Comparison of ENCODE assay signal across 12 mouse cellular contexts in the genomic region with DNA sequence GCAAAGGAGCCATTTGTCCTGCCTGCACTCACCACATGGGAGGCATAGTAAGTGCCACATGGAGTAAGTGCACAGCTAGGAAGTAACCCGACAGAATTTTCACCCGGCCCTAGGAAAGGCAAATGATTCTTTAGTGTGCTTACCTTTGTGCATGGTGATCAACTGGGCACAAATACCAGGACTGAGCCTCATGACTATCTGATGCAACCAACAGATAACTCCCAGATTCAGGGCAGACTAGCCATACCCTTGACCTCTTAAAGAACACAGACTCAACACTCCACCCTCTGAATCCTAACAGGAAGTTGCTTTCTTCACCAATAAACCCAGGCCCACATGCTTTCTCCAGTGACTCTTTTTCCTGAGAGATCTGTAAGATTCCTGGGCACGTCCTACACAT. TPM values are rescaled to one million over a fixed set of nuclear protein-coding genes. Genes with fewer than 3 reads are reported as not detected.
A peak's percentile ranks its signal among the peaks of the same experiment; 100 is the strongest.
DNase-seq lines count a peak whose midpoint lies in the region; ATAC-seq lines count a peak whose summit lies in the region.
"Had no signal": no experiment of that assay in that cellular context is flagged by ENCODE, and none has a peak within 500 bp of the region (broad histone marks: within the 10 kb centered on the region; RNA-seq: fewer than 3 reads in every experiment).

No protein-coding gene starts in this region.

- no peak for ATAC-seq in hindbrain, embryonic 12.5 days (ENCODE audit: low FRiP score)
- ATAC-seq in CD4-positive, CD25-positive, alpha-beta regulatory T cell, adult 4 months: peak; percentile 24
- no peak for ATAC-seq in midbrain, embryonic 15.5 days (replicated peaks)
- ATAC-seq in heart, embryonic 11.5 days (replicated peaks; ENCODE audit: insufficient number of reproducible peaks, low FRiP score, low TSS enrichment): no peak

- no peak overlapping the region for H3K9ac ChIP-seq in hindbrain, embryonic 12.5 days
- H3K9ac ChIP-seq in midbrain, embryonic 15.5 days: peak overlapping the region; percentile 1; the same call in 1 of the 2 replicates
- H3K9ac ChIP-seq in heart, embryonic 11.5 days (ENCODE audit: low read depth, low read length): no peak overlapping the region

- H3K9me3 ChIP-seq in hindbrain, embryonic 10.5 days: no peaks in the 10 kb centered on the region
- H3K9me3 ChIP-seq in hindbrain, embryonic 12.5 days (replicated peaks): 0 out of 2 replicates have a peak, but pooled peaks cover 1% of the 10 kb centered on the region
- H3K9me3 ChIP-seq in midbrain, embryonic 15.5 days: no peaks in the 10 kb centered on the region
- H3K9me3 ChIP-seq in heart, embryonic 11.5 days (replicated peaks; ENCODE audit: control insufficient read depth, low read length): no peaks in the 10 kb centered on the region

- 74% methylated on average over 3 of the region's 3 CpGs for WGBS in hindbrain, embryonic 10.5 days
- 68% methylated on average over 3 of the region's 3 CpGs for WGBS in hindbrain, embryonic 12.5 days
- 70% methylated on average over 3 of the region's 3 CpGs for WGBS in midbrain, embryonic 15.5 days
- WGBS in heart, embryonic 11.5 days (ENCODE audit: insufficient replicate concordance): 48% methylated on average over 3 of the region's 3 CpGs

- no peak overlapping the region for H3K4me2 ChIP-seq in hindbrain, embryonic 12.5 days (replicated peaks)
- no peak overlapping the region for H3K4me2 ChIP-seq in midbrain, embryonic 15.5 days
- no peak overlapping the region for H3K4me2 ChIP-seq in heart, embryonic 11.5 days

- peak overlapping the region; percentile 29; the same call in 1 of the 2 replicates for H3K27ac ChIP-seq in hindbrain, embryonic 10.5 days
- no peak overlapping the region for H3K27ac ChIP-seq in hindbrain, embryonic 12.5 days
- H3K27ac ChIP-seq in midbrain, embryonic 15.5 days: peak overlapping the region; percentile 42; the same call in 1 of the 2 replicates
- H3K27ac ChIP-seq in heart, embryonic 11.5 days (ENCODE audit: low read depth, low read length): no peak overlapping the region

- peaks cover 10% of the 10 kb centered on the region for H3K36me3 ChIP-seq in hindbrain, embryonic 10.5 days
- peaks cover 9% of the 10 kb centered on the region for H3K36me3 ChIP-seq in hindbrain, embryonic 12.5 days
- no peaks in the 10 kb centered on the region for H3K36me3 ChIP-seq in midbrain, embryonic 15.5 days (replicated peaks)
- H3K36me3 ChIP-seq in heart, embryonic 11.5 days (ENCODE audit: control insufficient read depth, insufficient read depth, low read length): no peaks in the 10 kb centered on the region

- no peak overlapping the region for H3K4me3 ChIP-seq in hindbrain, embryonic 10.5 days
- H3K4me3 ChIP-seq in hindbrain, embryonic 12.5 days: no peak overlapping the region
- no peak overlapping the region for H3K4me3 ChIP-seq in midbrain, embryonic 15.5 days
- H3K4me3 ChIP-seq in heart, embryonic 11.5 days (ENCODE audit: low read depth, low read length): no peak overlapping the region
- H3K4me3 ChIP-seq: megakaryocyte, embryonic 14.5 days had no signal

- H3K27me3 ChIP-seq in hindbrain, embryonic 10.5 days (ENCODE audit: insufficient read depth, poor library complexity, severe bottlenecking): no peaks in the 10 kb centered on the region
- H3K27me3 ChIP-seq in hindbrain, embryonic 12.5 days: no peaks in the 10 kb centered on the region
- H3K27me3 ChIP-seq in midbrain, embryonic 15.5 days (replicated peaks): no peaks in the 10 kb centered on the region
- no peaks in the 10 kb centered on the region for H3K27me3 ChIP-seq in heart, embryonic 11.5 days (ENCODE audit: control insufficient read depth, insufficient read depth, low read length)

- no peak for DNase-seq in hindbrain, embryonic 10.5 days (ENCODE audit: low spot score)
- DNase-seq in induced T-regulatory cell, adult 2 months (ENCODE audit: low read depth): peak; percentile 12
- no peak for DNase-seq in cerebellum, adult 11 months
- no peak for DNase-seq in layer of hippocampus, postnatal 36 days

- H3K4me1 ChIP-seq in hindbrain, embryonic 10.5 days (replicated peaks): peaks cover 20% of the 10 kb centered on the region
- peaks cover 21% of the 10 kb centered on the region for H3K4me1 ChIP-seq in hindbrain, embryonic 12.5 days
- peaks cover 25% of the 10 kb centered on the region for H3K4me1 ChIP-seq in midbrain, embryonic 15.5 days
- no peaks in the 10 kb centered on the region for H3K4me1 ChIP-seq in heart, embryonic 11.5 days (ENCODE audit: control insufficient read depth, insufficient read depth, low read length)

RNA-seq across cellular contexts. Expression of a gene that starts 31.1 kb away (rescaled TPM):
- 0.14 TPM in 1 of 2 replicates, not detected in the other for polyA plus RNA-seq in hindbrain, embryonic 10.5 days (2016; fragmentation: Nextera tagmentation; extraction: Ambion mirVana)
- polyA plus RNA-seq in hindbrain, embryonic 12.5 days (2016; fragmentation: Nextera tagmentation; extraction: Ambion mirVana): not detected in 2 replicates
- under 1 TPM in 1 of 2 experiments, not detected in 1; 0.33 TPM for polyA plus RNA-seq in CD4-positive, CD25-positive, alpha-beta regulatory T cell, adult 4 months (2017; shearing (Covaris generic))
- 0.11 TPM in 1 of 2 replicates, not detected in the other for polyA plus RNA-seq in midbrain, embryonic 15.5 days (2015; fragmentation: Nextera tagmentation; extraction: Ambion mirVana)
- polyA plus RNA-seq in heart, embryonic 11.5 days (2014; fragmentation: Nextera tagmentation; extraction: Ambion mirVana): not detected in 2 replicates
- not detected for total RNA-seq in layer of hippocampus, postnatal 36 days (2021)
- total RNA-seq: heart, adult 18-20 months; hematopoietic stem cell, adult 5-6 weeks; left cerebral cortex, postnatal 4 days had no signal

RNA-seq across cellular contexts. Expression of a gene that starts 43.8 kb away (rescaled TPM):
- 43.2 and 77.1 TPM in 2 replicates for polyA plus RNA-seq in hindbrain, embryonic 10.5 days (2016; fragmentation: Nextera tagmentation; extraction: Ambion mirVana)
- 51.4 and 55.9 TPM in 2 replicates for polyA plus RNA-seq in hindbrain, embryonic 12.5 days (2016; fragmentation: Nextera tagmentation; extraction: Ambion mirVana)
- 10 to 100 TPM; 38.5 to 46.1 TPM for polyA plus RNA-seq in CD4-positive, CD25-positive, alpha-beta regulatory T cell, adult 4 months (2017; shearing (Covaris generic))
- 43.2 and 45.2 TPM in 2 replicates for polyA plus RNA-seq in midbrain, embryonic 15.5 days (2015; fragmentation: Nextera tagmentation; extraction: Ambion mirVana)
- polyA plus RNA-seq in heart, embryonic 11.5 days (2014; fragmentation: Nextera tagmentation; extraction: Ambion mirVana): 30.0 and 42.0 TPM in 2 replicates
- total RNA-seq in layer of hippocampus, postnatal 36 days (2021): 10 to 100 TPM; 11.8 to 11.9 TPM

Comparison
In these comparisons a context has a peak if more than half of its experiments do, and no peak if none do; other contexts are left out.
1. H3K27ac ChIP-seq: peak in hindbrain, embryonic 10.5 days (single experiment) and midbrain, embryonic 15.5 days (single experiment); none in hindbrain, embryonic 12.5 days (single experiment) and heart, embryonic 11.5 days (single experiment).